Mouse (Mus musculus) heart, postnatal 0 days (tissue): ENCODE measurements at regions not wholly inside any gene's neighbourhood (a gene's known extent, or its start where the extent isn't known, plus 50 kb on each side); places are given as distances from the start of the nearest gene placed in this dataset.

ENCODE experiments used
- CTCF ChIP-seq: IDR thresholded peaks from 2 replicates; pipeline ENCODE4 v1.5.1; 2016; ENCODE audit warnings: antibody characterized with exemption, control low read depth, low read depth
- EP300 ChIP-seq: IDR thresholded peaks from 2 replicates; pipeline ENCODE4 v1.6.1; 2016; ENCODE audit warnings: antibody characterized with exemption, low read depth

DNA sequence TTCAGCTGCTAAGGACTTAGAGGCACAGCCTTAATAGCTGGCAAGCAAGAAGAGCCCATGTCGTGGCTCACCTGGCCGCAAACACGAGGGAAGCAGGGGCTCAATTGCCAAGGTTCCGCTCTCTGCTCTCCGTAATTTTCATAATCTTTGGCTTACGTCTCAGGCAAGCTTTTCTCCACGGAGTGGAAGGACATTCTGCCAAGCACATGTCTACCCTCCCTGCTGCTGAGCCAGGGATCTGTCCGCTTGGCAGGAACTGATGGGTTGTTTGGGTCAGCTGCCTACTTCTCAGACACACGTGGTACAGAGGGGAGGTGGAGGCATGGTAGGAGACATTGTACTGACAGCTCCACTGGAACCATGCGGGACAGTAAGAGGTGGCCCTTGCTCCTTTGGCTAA, 61.7 kb upstream of the Zbtb40 start:
- TF ChIP-seq CTCF = no peak
- TF ChIP-seq EP300 = no peak
